Mouse (Mus musculus) adrenal gland, postnatal 14 days (tissue): ENCODE results near the gene Wipf1. TPM values are rescaled to one million over a fixed set of nuclear protein-coding genes. Genes with fewer than 3 reads are reported as not detected.
"Not testable (repeated sequence)": the region's sequence is repeated elsewhere in the genome, so short reads cannot be mapped to it uniquely, and the experiment has no call there.

Experiments used
- DNase-seq: peaks from one replicate; pipeline ENCODE4 v3.0.0; 2021; ENCODE audit warnings: mixed read lengths
- long read RNA-seq, 2 experiments: library from polyadenylated mRNA; stranded (forward); transcript quantifications; one replicate each; pipeline ENCODE4 v2.0.0; 2021
- total RNA-seq: library from RNA; stranded (reverse); gene quantifications from 2 replicates; pipeline ENCODE4 v1.2.3, GENCODE M21; 2021

The Wipf1 gene
- 21.6 and 29.3 TPM in 2 replicates for total RNA-seq
- long read RNA-seq, experiment 1, full-length matches to known transcripts, result 6 of 13 reads
- long read RNA-seq, experiment 1, partial matches to known transcripts, result 3 of 13 reads
- long read RNA-seq, experiment 1, other reads (novel, unspliced or antisense), result 4 of 13 reads
- long read RNA-seq, experiment 2, full-length matches to known transcripts, result 2 of 4 reads
- long read RNA-seq, experiment 2, partial matches to known transcripts, result 1 of 4 reads
- long read RNA-seq, experiment 2, other reads (novel, unspliced or antisense), result 1 of 4 reads

GRCm38 (mm10) chr2:73529356-73530330 lies at the start of gene Wipf1:
TSS of gene Wipf1 (minus strand) at chr2:73529734.
- peak; percentile 89 for DNase-seq

GRCm38 (mm10) chr2:73579168-73579567 lies 49.6 kb upstream of the Wipf1 start:
- peak; percentile 16 for DNase-seq

GRCm38 (mm10) chr2:73574418-73574817 lies 44.9 kb upstream of the Wipf1 start:
- no peak for DNase-seq

GRCm38 (mm10) chr2:73573556-73573955 lies 44.0 kb upstream of the Wipf1 start:
- no peak for DNase-seq

GRCm38 (mm10) chr2:73572539-73573372 lies 43.2 kb upstream of the Wipf1 start:
- peak; percentile 85 for DNase-seq

DNA sequence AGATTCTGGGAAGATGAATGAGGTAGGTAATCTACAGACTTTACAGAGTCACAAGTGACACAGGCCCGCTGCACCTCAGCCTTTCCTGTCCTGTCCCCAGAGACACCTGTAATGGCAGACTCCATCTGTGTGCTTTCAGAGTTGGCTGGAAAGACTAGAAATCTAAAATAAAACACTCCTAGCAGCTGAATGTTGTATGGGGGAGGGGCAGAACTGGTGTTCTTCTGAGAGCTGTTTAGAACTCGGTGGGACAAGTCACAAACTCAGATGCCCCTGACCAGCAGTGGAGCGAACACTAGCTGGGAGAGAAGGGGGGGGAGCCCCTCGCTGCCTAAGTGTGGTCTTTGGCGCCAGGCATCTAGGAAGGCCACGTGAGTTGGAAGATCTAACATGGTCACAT lies 42.4 kb upstream of the Wipf1 start:
- no peak for DNase-seq

- no peak for DNase-seq
Observed at GRCm38 (mm10) chr2:73571304-73571703, 41.8 kb upstream of the Wipf1 start.

DNA sequence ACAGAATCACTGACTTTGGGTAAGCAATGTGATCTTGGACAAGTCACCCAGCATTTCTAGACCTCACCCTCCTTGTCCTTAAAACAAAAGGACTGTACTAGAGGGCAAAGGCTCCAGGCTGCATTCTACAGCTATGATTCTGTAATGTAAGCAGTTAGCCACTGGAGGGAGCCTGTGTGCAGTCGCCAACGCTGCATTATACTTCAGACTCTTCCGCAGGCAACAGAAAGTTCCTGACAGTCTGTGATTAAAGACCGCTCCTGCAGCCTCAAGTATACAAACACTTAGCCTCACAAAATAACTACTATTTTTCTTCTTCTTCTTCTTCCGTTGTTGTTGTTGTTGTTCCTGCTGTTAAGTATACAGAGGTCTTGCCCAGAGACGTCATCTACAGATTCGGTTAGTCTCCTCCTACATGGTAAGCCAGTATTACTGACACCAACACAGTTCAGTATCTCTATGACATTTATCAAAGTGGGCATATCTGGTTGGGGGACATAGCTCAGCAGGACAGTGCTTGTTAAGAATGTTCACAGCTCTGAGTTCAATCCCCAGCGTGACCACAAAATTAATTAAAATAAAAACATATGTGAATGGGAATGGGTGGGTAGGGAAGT lies 37.6 kb upstream of the Wipf1 start:
- peak; percentile 69 for DNase-seq

GRCm38 (mm10) chr2:73566162-73566561 lies 36.6 kb upstream of the Wipf1 start:
- DNase-seq, result peak; percentile 54

GRCm38 (mm10) chr2:73563690-73564089 lies 34.2 kb upstream of the Wipf1 start:
- DNase-seq, result no peak

DNA sequence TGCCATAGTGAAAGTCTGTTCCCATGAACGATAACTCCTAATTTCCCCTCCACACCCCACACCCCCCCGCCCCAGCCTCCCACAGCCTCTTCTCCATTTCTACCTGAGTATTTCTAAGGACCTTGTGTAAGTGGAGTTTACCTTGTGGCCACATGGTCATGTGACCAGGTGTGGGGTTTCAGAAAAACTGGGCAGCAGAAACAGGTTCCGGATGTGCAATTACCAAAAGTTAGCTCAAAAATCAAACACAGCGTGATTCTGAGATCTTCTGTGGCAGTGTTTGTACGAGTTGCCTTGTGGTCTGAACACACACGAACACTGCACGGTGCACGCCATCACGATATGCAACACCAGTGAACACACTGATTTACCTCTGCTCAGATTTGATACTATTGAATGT lies 33.1 kb upstream of the Wipf1 start:
- no peak for DNase-seq

DNA sequence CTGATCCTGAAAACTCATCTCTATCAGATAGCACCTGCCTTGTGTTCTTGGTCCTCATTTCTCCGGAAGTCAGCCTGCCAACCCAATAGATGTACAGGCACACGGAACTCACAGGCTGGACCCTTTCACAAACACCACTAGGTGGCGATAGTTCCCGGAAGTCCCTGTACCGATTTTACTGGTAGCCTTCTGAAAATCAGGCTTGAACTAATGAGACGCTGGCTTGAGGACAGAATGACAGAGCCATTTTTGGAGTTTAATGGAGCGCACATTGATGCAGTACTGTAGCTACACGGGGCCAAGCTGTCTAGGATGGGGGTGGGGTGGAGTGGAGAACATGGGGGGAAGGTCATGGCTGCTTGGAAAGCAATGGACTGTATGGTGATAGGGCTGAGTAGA lies 32.1 kb upstream of the Wipf1 start:
- peak; percentile 51 for DNase-seq

- no peak for DNase-seq
Observed at GRCm38 (mm10) chr2:73560899-73561664, 31.5 kb upstream of the Wipf1 start.

DNA sequence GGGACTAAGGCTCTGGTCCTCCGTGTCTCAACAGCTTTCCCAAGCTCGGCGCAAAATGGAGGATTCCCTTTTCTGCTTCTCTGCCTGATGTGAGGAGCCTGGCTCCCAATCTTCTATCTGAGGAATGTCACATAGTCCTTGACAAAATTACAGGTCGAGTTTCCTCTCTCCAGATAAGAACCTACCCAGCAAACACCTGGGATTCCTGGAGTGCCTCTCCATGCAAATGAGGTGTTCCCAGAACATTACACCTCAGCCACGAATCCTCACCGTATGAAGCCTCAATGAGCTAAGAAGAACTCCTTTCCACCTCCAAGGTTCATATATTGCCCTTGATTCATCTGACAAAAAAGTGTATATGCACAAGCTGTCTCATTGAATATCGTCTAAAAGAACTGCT lies 30.9 kb upstream of the Wipf1 start:
- no peak for DNase-seq

GRCm38 (mm10) chr2:73557956-73558355 lies 28.4 kb upstream of the Wipf1 start:
- DNase-seq, result no peak

GRCm38 (mm10) chr2:73557061-73557460 lies 27.5 kb upstream of the Wipf1 start:
- not testable (repeated sequence) for DNase-seq

- DNase-seq, result no peak
Observed at GRCm38 (mm10) chr2:73554389-73554788, 24.9 kb upstream of the Wipf1 start.

- DNase-seq, result no peak
Observed at GRCm38 (mm10) chr2:73552926-73553325, 23.4 kb upstream of the Wipf1 start.

DNA sequence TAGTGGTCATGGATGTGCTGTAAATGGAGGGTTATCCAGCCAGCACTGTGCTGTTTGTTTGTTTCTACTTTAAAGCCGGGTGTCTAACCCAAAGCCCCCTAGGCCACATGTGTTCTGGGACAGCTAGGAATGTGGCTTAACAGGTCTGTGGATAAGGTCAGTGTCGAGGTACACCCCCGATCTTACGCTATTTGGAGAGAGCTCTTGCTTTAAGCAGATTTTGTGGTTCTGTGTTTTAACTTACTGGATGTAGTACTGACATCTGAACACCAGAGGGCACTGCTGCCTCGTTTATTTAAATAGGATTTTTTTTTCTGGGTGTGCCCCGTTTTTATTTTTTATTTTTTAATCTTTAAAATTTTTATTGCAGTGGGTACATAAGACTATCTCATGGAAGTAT lies 21.2 kb upstream of the Wipf1 start:
- no peak for DNase-seq

- DNase-seq, result no peak
Observed at GRCm38 (mm10) chr2:73548542-73548941, 19.0 kb upstream of the Wipf1 start.

DNA sequence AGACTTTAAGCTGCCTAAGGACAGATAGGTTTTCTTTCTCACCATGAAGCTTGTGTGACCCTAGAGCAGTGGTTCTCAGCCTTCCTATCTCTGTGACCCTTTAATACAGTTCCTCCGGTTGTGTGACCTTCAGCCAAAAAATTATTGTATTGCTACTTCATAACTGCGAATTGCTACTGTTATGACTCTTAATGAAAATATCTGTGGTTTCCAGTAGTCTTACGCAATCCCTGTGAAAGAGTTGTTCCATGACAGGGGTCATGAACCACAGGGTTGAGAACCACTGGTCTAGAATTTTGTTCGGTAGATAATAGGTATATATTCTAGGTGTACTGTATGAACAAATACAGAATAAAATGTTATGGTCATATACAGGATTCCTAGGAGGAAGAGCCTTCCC lies 17.7 kb upstream of the Wipf1 start:
- DNase-seq, result no peak
